Mouse (Mus musculus) megakaryocyte, embryonic 14.5 days (primary cell): ENCODE measurements around the gene Pdap1.

Experiments
- FLI1 ChIP-seq: IDR thresholded peaks from 2 replicates; pipeline ENCODE4 v1.6.1; 2012; ENCODE audit warnings: low read length, inconsistent platforms, mixed read lengths
- GATA1 ChIP-seq: IDR thresholded peaks from 3 replicates; pipeline ENCODE4 v1.6.1; 2012; ENCODE audit warnings: mixed read lengths, low read length, inconsistent platforms, borderline replicate concordance

DNA sequence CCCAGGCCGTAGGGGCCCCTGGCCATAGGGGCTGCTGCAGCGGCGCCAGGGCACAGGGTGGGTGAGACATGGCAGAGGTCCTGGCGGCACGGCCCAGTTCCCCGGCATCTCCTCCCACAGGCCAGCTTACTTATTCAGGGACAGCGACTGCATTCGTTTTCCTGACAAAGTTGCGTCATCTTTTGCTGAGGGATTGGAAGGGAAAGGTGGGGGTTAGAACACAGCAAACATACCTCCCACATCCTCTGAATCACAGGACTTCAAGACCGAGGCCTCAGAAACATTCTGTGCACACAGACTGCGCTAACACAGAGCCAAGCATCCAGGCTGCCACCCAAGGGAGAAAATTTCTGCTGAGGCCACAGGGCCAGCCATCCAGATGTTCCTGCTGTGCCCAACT is 9.8 kb downstream of the Pdap1 start:
- TF ChIP-seq GATA1 (no peak), FLI1 (no peak)
